Comparison of ENCODE assay signal across 8 mouse cellular contexts in the genomic region with DNA sequence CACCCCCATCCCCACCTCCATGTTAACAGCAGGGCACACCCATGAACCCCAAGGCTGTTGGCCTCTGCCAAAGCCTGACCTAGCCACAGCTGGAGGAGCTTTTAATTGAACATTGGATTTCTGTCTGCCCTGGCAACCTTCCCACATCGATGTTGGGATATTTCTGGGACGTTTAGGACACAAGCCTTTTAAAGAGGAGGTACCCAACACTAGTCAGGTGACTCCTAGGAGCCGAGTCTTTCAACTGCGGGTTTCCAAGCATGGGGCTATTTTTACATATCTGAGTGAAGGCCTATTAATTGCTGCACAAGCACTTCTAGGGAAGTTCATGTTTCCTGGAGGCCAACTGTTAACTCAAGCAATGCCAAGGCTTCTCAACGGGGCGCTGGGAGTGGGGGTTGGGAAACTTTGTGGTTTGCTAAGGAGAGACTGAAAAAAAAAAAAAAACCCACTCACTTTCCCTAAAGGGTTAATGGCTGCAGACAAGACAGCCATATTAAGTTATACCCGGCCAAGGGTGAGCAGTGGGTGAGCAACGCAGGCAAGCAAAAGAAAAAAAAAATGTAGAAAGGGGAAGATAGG.
DNase-seq lines count a peak whose midpoint lies in the region; ATAC-seq and TF ChIP-seq lines count a peak whose summit lies in the region.

No protein-coding gene starts in this region.

- no peak overlapping the region for H3K4me3 ChIP-seq in forebrain, embryonic 10.5 days
- no peak overlapping the region for H3K4me3 ChIP-seq in forebrain, embryonic 16.5 days (replicated peaks; ENCODE audit: low read length)
- H3K4me3 ChIP-seq in embryonic facial prominence, embryonic 10.5 days, result 0 out of 2 replicates have a peak overlapping the region, but pooled peaks have one; percentile 15
- H3K4me3 ChIP-seq in intestine, postnatal 0 days (ENCODE audit: low read depth, low read length), result no peak overlapping the region
- H3K4me3 ChIP-seq in lung, postnatal 0 days (ENCODE audit: low read depth, low read length), result no peak overlapping the region
- no peak overlapping the region for H3K4me3 ChIP-seq in hindbrain, embryonic 13.5 days
- no peak overlapping the region for H3K4me3 ChIP-seq in forebrain, postnatal 0 days (ENCODE audit: low read depth, low read length)

- peak overlapping the region; percentile 79; the same call in 1 of the 2 replicates for H3K27ac ChIP-seq in forebrain, embryonic 10.5 days
- no peak overlapping the region for H3K27ac ChIP-seq in forebrain, embryonic 16.5 days (ENCODE audit: low read length)
- peak overlapping the region; percentile 78 for H3K27ac ChIP-seq in embryonic facial prominence, embryonic 10.5 days (replicated peaks)
- peak overlapping the region; percentile 28; the same call in 1 of the 2 replicates for H3K27ac ChIP-seq in intestine, postnatal 0 days (ENCODE audit: low read depth, low read length)
- H3K27ac ChIP-seq in lung, postnatal 0 days (ENCODE audit: low read length), result no peak overlapping the region
- no peak overlapping the region for H3K27ac ChIP-seq in hindbrain, embryonic 13.5 days
- no peak overlapping the region for H3K27ac ChIP-seq in forebrain, postnatal 0 days (ENCODE audit: low read depth, low read length)

- DNase-seq in forebrain, embryonic 10.5 days (ENCODE audit: extremely low spot score, low spot score), result no peak
- peak; percentile 40 for DNase-seq in embryonic facial prominence, embryonic 10.5 days (ENCODE audit: low spot score)
- DNase-seq in lung, postnatal 0 days (ENCODE audit: low spot score), result peak; percentile 24
- DNase-seq in ovary, postnatal 36 days (ENCODE audit: low spot score), result no peak
- no peak for DNase-seq in forebrain, postnatal 0 days

- peaks cover 25% of the 10 kb centered on the region for H3K27me3 ChIP-seq in forebrain, embryonic 10.5 days (ENCODE audit: poor library complexity, severe bottlenecking)
- H3K27me3 ChIP-seq in forebrain, embryonic 16.5 days (replicated peaks; ENCODE audit: control insufficient read depth, insufficient read depth, low read length), result no peaks in the 10 kb centered on the region
- no peaks in the 10 kb centered on the region for H3K27me3 ChIP-seq in embryonic facial prominence, embryonic 10.5 days (replicated peaks; ENCODE audit: low read depth, poor library complexity, severe bottlenecking)
- H3K27me3 ChIP-seq in intestine, postnatal 0 days (replicated peaks; ENCODE audit: control insufficient read depth, insufficient read depth, low read length), result no peaks in the 10 kb centered on the region
- no peaks in the 10 kb centered on the region for H3K27me3 ChIP-seq in lung, postnatal 0 days (replicated peaks; ENCODE audit: insufficient read depth, low read length)
- H3K27me3 ChIP-seq in hindbrain, embryonic 13.5 days, result no peaks in the 10 kb centered on the region
- no peaks in the 10 kb centered on the region; the same call in 1 of the 2 replicates for H3K27me3 ChIP-seq in forebrain, postnatal 0 days (ENCODE audit: insufficient read depth, low read length)

- no peaks in the 10 kb centered on the region for H3K9me3 ChIP-seq in forebrain, embryonic 10.5 days
- H3K9me3 ChIP-seq in forebrain, embryonic 16.5 days (ENCODE audit: control insufficient read depth, low read length), result no peaks in the 10 kb centered on the region
- H3K9me3 ChIP-seq in embryonic facial prominence, embryonic 10.5 days, result no peaks in the 10 kb centered on the region
- no peaks in the 10 kb centered on the region for H3K9me3 ChIP-seq in intestine, postnatal 0 days (ENCODE audit: control insufficient read depth)
- no peaks in the 10 kb centered on the region for H3K9me3 ChIP-seq in lung, postnatal 0 days (ENCODE audit: low read length)
- no peaks in the 10 kb centered on the region for H3K9me3 ChIP-seq in hindbrain, embryonic 13.5 days
- H3K9me3 ChIP-seq in forebrain, postnatal 0 days (ENCODE audit: low read length), result no peaks in the 10 kb centered on the region

- H3K9ac ChIP-seq in forebrain, embryonic 16.5 days (replicated peaks; ENCODE audit: low read depth, low read length), result no peak overlapping the region
- no peak overlapping the region for H3K9ac ChIP-seq in intestine, postnatal 0 days (ENCODE audit: low read depth, low read length)
- no peak overlapping the region for H3K9ac ChIP-seq in lung, postnatal 0 days (replicated peaks; ENCODE audit: low read depth)
- no peak overlapping the region for H3K9ac ChIP-seq in hindbrain, embryonic 13.5 days
- H3K9ac ChIP-seq in forebrain, postnatal 0 days, result no peak overlapping the region

- H3K4me2 ChIP-seq in forebrain, embryonic 16.5 days (ENCODE audit: low read length), result no peak overlapping the region
- H3K4me2 ChIP-seq in intestine, postnatal 0 days (replicated peaks; ENCODE audit: low read depth), result no peak overlapping the region; the same call in 1 of the 2 replicates
- no peak overlapping the region for H3K4me2 ChIP-seq in lung, postnatal 0 days (replicated peaks; ENCODE audit: low read depth, low read length)
- H3K4me2 ChIP-seq in hindbrain, embryonic 13.5 days, result no peak overlapping the region
- H3K4me2 ChIP-seq in forebrain, postnatal 0 days (ENCODE audit: low read depth), result no peak overlapping the region

- TF ChIP-seq EP300 in lung, postnatal 0 days (IDR thresholded peaks at IDR 0.05), result no peak

- no peak for ATAC-seq in forebrain, embryonic 16.5 days
- ATAC-seq in intestine, postnatal 0 days, result no peak
- ATAC-seq in lung, postnatal 0 days, result no peak
- no peak for ATAC-seq in hindbrain, embryonic 13.5 days (ENCODE audit: low FRiP score)
- ATAC-seq in forebrain, postnatal 0 days, result no peak

- WGBS in forebrain, embryonic 10.5 days, result 34% methylated on average over 8 of the region's 8 CpGs
- WGBS in forebrain, embryonic 16.5 days, result 16% methylated on average over 8 of the region's 8 CpGs
- WGBS in embryonic facial prominence, embryonic 10.5 days, result 25% methylated on average over 8 of the region's 8 CpGs
- WGBS in intestine, postnatal 0 days, result 14% methylated on average over 8 of the region's 8 CpGs
- 5% methylated on average over 8 of the region's 8 CpGs for WGBS in lung, postnatal 0 days
- 33% methylated on average over 8 of the region's 8 CpGs for WGBS in hindbrain, embryonic 13.5 days
- WGBS in forebrain, postnatal 0 days, result 16% methylated on average over 8 of the region's 8 CpGs

- H3K4me1 ChIP-seq in forebrain, embryonic 10.5 days, result peaks cover 44% of the 10 kb centered on the region
- peaks cover 17% of the 10 kb centered on the region for H3K4me1 ChIP-seq in forebrain, embryonic 16.5 days (replicated peaks; ENCODE audit: control insufficient read depth, insufficient read depth, low read length)
- H3K4me1 ChIP-seq in embryonic facial prominence, embryonic 10.5 days, result peaks cover 71% of the 10 kb centered on the region
- peaks cover 36% of the 10 kb centered on the region for H3K4me1 ChIP-seq in intestine, postnatal 0 days (replicated peaks; ENCODE audit: control insufficient read depth, insufficient read depth, low read length)
- H3K4me1 ChIP-seq in lung, postnatal 0 days (ENCODE audit: insufficient read depth, low read depth, low read length), result peaks cover 29% of the 10 kb centered on the region
- peaks cover 29% of the 10 kb centered on the region for H3K4me1 ChIP-seq in hindbrain, embryonic 13.5 days (replicated peaks)
- peaks cover 5% of the 10 kb centered on the region; the same call in 1 of the 2 replicates for H3K4me1 ChIP-seq in forebrain, postnatal 0 days (ENCODE audit: insufficient read depth)

- no peak for TF ChIP-seq CTCF in intestine, postnatal 0 days (IDR thresholded peaks at IDR 0.05; ENCODE audit: low read depth)
- TF ChIP-seq CTCF in lung, postnatal 0 days (IDR thresholded peaks at IDR 0.05), result no peak
- TF ChIP-seq CTCF in forebrain, postnatal 0 days (IDR thresholded peaks at IDR 0.05; ENCODE audit: low read depth), result no peak

- H3K36me3 ChIP-seq in forebrain, embryonic 10.5 days (replicated peaks), result no peaks in the 10 kb centered on the region
- no peaks in the 10 kb centered on the region for H3K36me3 ChIP-seq in forebrain, embryonic 16.5 days (ENCODE audit: control insufficient read depth, insufficient read depth)
- H3K36me3 ChIP-seq in embryonic facial prominence, embryonic 10.5 days (replicated peaks), result no peaks in the 10 kb centered on the region
- no peaks in the 10 kb centered on the region for H3K36me3 ChIP-seq in intestine, postnatal 0 days (ENCODE audit: control insufficient read depth, insufficient read depth)
- H3K36me3 ChIP-seq in lung, postnatal 0 days (ENCODE audit: insufficient read depth, low read length), result no peaks in the 10 kb centered on the region
- no peaks in the 10 kb centered on the region for H3K36me3 ChIP-seq in hindbrain, embryonic 13.5 days
- no peaks in the 10 kb centered on the region for H3K36me3 ChIP-seq in forebrain, postnatal 0 days (ENCODE audit: insufficient read depth)

Comparison
In these comparisons a context has a peak if more than half of its experiments do, and no peak if none do; other contexts are left out.
1. H3K27ac ChIP-seq: peak in forebrain, embryonic 10.5 days (single experiment), embryonic facial prominence, embryonic 10.5 days (single experiment) and intestine, postnatal 0 days (single experiment); none in forebrain, embryonic 16.5 days (single experiment), lung, postnatal 0 days (single experiment), hindbrain, embryonic 13.5 days (single experiment) and forebrain, postnatal 0 days (single experiment).
2. DNase-seq: peak in embryonic facial prominence, embryonic 10.5 days (single experiment) and lung, postnatal 0 days (single experiment); none in forebrain, embryonic 10.5 days (single experiment), ovary, postnatal 36 days (single experiment) and forebrain, postnatal 0 days (single experiment).